Mouse (Mus musculus) B cell, adult 2 months (primary cell): ENCODE measurements around the gene Hoxb9.
A peak's percentile ranks its signal among the peaks of the same experiment; 100 is the strongest.

ENCODE experiments used
- DNase-seq, 2 experiments: peaks; one replicate each; pipeline ENCODE4 v3.0.0; 2022

Gene Hoxb9

DNA sequence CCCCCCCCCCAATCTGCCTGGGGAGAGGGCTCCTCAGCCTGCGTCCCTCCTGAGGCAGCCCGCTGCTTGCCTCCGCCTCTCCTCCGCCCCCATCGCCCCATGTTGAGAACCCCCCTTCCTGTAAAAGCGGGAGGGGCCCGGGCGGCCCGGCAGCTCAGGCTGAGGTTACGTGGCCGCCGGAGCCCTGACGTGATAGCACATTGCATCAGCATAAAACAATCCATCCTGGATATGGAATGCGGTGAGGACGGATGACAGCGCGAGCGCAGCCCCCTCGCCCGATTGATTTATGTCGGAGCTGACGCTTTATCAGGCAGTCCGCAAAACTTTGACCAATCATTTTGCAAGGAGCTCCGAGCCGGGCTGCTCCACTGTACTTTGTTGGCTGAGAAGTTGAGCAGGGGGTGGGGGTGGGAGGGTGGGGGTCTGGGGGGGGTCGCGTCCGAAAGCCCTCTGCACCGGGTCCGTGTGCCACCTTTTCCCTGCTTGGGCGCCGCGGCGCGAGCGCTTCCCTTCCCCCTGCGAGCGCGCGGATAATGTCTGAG, at the start of gene Hoxb9:
Hoxb9 (plus strand) TSS at position 462 of the 545 bp plus-strand sequence.
- no peak for DNase-seq

DNA sequence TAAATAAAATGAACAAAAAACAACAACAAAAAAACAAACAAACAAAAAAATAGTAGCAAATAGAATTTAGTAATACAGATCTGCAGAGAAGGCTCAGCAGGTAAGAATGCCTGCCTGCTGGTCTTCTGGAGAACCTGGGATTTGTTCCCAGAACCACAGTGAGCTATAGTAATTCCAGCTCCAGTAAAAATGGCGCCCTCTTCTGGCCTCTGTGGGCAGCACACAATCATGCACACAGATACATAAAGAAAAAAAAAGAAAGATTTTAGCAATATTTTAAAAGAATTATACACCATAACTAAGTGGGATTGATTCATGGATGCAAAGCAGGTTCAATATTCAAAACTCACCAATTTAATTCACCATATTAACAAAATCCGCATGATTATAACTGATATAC, 47.4 kb upstream of the Hoxb9 start:
- no peak for DNase-seq

DNA sequence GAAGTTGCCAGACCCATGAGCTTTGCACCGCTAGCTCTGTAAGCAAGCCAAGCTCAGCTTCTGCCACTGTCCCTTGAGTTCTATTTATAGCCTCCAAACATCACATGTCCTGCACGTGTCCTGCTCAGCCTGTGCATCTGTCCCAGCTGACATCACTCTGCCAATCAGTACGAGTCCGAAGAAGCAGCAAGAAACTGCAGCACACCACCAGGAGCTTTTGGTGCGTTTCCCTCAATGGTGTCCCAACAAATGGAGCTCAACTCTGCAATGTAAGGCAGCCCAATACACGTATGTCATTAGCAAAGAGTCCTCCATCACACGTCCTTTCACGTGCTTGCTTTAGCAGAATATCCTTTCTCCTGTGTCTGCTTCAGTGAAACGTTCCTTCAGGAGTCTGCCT, 43.6 kb upstream of the Hoxb9 start:
- DNase-seq: no peak

DNA sequence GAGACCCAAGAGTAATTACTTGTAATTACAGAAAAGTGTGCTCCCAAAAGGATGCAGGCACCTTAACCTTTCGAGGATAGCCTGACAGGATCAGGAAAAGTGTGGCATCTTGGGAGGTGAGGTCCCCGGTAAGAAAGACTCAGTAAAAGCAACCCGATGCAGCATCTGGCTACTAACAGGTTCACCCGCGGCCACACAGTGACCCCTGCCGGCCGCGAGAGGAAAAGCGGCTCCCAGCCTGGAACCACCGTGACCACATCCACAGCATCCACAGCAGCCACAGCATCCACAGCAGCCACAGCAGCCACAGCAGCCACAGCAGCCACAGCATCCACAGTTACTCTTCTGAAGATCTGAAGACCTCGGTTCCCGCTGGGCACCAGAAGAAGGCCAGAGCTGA, 36.4 kb upstream of the Hoxb9 start:
- peak; percentile 66 to 69 for DNase-seq

DNA sequence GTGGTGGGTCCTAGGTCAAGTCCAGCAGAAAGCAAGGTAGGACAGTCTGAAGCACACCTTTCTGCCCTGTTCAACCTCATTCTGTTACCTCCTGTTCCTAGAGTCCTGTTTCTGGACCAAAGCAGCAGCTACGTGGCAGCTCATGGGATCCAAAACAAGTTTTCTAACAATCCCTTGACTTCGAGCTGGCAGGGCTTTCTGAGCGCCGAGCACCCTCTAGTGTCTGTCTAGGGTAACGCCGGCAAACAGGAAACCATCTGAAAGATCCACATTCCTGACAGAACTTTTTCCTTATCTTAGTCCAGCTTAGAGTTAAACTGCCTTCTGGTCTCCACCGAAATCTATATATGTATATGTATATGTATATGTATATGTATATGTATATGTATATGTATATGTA, 31.0 kb upstream of the Hoxb9 start:
- peak; percentile 47 to 54 for DNase-seq

DNA sequence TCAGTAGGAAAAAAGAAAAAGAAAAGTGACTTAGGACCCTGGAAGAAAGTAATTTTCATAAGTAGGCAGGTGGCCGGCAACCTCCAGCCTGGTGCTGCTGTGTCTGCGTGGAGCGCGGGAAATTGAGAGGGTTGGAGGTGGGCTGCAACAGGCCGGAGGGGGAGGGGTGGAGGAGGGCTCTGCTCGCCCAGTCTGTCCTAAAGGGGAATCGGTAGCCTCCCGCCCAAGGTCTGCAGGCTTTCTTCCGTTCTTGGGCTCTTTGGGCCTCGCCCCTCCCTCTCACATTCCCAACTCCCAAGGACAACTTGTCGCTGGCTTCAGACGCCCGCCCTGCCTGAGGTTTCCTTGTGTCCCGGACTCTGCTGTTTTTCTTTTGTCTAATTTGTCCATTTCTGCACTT, 20.4 kb upstream of the Hoxb9 start:
- DNase-seq: no peak

DNA sequence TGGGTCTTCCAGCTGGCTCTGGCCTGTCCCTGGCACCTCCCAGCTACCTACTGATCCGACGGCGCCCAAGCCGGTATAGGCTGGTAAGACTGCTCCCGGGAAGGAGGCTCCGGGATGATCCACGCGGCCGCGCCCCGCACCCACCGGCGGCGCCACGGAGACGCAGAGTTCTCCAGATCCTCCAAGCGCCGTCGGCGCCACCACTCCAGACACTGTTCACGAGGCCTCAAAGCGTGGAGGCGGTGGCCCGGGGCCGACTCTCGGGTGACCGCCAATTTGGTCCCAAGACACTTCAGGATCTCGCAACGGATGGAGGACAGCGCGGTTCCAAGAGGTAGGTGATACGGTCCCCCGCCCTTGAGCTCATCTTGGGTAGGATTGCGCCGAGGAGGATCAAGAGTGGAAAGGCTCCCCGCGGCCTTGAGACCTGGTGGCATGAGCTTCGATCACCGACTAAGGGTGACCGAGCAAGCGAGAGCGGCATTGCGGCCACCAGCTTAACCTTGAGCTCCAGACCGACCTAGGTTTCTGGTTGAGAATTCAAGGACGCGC, 19.7 kb upstream of the Hoxb9 start:
- DNase-seq: no peak

DNA sequence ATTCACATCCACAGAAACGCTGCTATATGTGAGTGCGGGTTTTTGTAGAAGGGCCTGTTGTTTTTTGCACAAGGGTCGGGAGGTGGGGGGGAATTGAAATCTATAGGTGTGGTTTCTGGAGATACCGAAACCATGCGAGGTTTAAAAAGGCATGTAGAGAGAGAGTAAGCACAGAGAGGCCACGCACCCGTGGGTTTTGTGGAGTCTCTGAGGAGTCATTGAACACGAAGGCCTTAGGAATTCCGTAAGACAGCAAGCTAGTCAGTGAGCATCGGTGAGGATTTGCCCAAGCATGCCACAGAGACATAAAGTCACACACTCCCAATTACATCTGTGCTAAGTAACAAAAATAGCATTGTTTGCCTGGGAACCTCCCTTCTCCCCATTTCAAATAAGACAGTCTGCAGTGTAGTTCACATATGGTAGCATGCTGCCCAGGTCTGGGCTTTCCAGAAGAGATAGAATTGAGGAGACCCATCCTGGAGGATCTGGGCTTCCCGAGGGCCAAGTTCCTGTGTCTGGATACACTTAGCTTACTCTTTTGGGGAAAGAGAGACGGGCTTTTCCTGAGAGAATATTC, 18.6 kb upstream of the Hoxb9 start:
- no peak for DNase-seq

DNA sequence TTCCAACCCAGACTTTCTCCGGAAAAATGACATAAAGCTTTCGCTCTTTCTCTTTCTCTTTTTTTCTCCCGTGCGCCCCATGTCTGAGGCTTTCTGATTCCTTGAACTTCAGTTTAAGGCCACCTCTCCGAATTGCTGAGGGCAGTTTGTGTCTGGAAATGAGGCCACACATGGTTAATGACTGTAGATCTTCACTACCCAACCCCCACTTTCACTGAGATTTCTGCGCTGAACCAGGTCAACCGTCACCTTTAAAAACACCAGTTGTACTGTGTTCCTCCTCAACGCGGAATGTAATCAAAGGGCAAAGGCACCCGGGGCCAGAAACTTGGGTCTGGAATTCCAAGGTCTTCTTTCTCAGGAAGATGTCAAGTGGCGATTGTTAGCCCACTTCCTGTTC, 17.0 kb upstream of the Hoxb9 start:
- no peak for DNase-seq

DNA sequence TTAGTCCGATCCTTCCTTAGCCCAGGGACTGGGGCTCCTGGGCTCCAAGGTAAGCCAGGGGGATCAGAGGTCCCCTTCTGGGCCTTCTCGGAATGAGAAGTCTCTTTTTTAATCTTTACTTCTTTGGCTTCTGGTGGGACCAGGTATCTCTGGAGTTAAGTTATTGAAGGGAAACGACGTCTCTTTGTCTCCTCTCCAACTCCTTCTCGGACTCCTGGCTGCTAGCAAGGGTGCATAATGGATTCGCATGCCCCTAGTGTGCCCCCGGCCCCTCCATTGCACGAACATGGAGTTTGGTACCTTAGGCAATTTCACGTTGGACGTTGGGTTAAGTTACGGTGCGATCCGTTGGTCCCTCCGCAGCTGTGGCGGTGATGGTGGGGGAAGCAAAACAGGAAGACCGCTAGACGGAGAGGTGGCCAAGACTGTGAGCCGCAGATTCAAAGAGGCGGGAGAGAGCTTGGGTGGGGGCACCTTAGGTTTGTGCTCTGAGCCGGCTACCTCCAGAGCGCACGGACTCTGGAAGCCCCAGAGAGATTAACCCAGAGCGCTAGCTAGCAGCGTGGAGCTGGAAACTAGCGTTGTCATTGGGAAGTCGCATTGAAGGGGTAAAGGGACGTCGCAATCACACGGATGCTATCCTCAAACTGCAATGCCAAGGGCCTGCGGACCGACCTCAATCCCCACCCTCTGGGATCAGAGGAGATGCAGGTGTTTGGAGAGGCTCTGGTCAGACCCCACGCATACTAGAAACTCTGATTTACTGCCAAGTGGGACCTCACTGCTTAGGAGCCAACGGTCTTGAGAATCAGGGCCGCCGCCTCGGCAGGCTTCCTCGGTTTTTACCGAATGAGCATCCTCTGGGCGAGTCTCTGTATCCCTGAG, 15.9 kb upstream of the Hoxb9 start:
- DNase-seq: no peak

DNA sequence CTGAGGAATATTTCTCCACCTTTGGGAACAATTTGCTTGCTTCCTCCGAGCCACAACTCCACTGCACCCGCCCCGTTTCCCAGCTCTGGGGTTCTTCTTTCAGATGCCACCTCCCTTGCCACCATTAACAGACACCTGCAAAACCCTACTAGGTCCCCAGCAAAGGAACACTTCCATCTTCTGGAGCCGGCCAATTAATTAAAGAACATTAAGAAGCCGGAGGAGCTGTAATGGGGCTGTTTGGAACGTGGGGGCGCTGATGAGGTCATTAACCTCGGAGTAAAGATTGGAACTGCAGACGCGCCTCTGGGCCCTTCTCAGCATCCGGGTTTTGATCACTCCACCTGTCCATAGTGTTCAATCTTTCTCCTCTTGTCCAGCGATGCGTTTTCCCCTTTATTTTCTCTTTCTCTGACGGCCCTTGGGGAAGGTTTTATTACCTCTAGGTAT, 15.2 kb upstream of the Hoxb9 start:
- no peak for DNase-seq

DNA sequence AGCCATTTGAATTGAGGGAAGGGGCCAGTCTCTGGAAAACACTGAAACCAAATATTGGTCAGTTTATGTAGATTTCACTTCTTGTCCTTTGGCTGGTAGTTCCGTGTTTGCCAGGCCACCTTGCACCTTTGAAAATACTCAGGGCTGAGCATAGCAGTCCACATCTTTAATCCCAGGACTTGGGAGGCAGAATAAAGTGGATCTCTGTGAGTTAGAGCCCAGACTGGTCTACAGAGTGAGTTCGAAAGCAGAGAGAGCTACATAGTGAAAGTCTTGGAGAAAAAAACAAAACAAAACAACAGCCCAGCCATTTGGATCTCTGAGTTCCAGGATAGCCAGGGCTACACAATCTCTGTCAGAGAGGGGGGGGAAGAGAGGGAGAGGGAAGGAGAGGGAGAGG, 14.1 kb upstream of the Hoxb9 start:
- no peak for DNase-seq

DNA sequence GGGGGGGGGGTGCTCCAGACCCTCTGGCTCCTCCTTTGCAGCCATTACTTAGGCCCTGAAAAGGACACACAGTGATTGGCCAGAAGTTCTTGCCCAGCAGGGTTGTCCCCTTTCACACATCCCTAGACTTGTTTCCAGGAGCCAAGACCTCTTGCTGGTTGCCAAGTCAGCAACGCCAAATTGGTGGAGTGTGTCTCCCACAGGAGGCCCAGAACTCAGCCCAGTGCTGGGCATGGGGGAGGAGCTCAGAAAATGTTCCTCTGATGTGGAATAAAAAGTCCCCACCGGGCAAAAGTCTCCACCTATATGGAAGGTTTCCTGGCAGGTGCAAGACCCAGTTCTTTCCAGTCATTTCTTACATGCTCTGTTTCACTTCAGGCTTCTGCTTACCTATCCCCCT, 12.2 kb upstream of the Hoxb9 start:
- no peak for DNase-seq

DNA sequence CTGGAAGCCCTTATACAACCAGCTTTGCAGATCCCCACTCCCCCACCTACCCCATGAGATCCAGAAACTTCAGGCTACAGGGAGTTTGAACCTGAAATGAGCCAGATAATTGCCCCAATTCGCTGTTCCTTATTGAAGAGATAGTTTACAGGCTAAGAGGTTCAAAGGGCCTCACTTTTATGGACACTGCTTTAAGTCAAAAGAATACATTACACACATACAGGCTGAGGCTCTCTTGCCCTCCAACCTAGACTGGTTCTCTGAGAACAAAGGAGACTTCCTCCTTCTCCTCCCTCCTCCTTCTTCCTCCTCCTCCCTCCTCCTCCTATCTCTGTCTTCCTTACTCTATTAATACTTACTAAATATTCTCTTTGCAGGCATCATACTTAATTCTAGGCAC, 11.7 kb upstream of the Hoxb9 start:
- no peak for DNase-seq

DNA sequence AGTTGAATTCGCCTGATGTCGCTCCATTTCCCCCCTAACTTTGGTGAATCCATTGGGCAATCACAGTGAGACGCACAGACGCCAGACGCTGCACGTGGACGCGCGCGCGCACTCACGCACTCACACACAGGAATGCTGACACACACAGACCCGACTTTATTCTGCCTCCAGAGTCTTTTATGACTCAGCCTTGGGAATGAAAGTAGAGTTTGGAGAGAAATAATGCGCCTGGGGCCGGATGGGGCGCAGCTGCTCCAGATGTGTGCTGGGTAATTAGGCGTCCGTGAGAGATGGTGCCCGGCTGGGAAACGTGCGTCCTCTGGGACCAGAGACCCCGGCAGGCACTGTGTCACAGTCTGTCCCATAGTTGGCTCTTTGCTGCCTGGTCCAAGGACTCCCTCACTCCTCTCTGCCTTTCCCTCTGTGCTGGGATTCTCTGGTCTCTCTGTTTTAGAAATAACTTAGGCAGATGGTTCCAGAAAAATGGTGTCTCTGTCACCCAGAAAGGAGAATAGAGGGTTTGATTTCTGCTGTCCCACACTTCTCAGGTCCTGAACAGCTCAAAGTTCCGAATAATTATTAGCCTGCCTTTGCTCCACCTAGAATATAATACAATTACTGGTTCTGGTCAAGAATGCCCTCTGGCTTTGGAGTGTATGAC, 10.8 kb upstream of the Hoxb9 start:
- no peak for DNase-seq

DNA sequence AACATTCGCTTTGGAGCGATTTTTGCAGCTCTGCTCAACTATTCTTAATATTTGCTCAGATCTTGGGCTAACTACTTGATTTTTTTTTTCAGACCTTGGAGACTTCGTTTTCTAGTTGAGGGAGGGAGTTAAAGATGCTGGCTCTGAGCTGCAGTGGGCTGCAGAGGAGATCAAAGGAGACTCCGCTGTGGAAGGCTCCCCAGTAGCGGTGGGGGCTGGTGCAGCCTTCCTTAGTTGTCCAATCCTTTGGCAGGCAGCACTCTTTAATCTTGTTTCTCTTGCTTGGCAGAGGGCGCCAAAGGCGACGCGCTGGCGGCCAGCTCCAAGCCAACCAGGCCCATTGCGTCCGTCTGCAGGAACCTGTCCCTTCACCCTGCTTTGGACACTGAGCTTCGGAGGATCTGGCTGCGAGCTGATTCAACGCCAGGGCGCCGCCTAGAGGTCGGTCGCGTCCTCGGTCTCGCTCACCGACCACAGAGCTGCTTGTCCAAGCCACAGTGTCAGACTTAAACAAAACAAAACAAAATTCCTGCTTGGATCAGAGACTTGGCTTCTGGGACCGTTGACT, 9.8 kb upstream of the Hoxb9 start:
- peak; percentile 59 to 63 for DNase-seq

DNA sequence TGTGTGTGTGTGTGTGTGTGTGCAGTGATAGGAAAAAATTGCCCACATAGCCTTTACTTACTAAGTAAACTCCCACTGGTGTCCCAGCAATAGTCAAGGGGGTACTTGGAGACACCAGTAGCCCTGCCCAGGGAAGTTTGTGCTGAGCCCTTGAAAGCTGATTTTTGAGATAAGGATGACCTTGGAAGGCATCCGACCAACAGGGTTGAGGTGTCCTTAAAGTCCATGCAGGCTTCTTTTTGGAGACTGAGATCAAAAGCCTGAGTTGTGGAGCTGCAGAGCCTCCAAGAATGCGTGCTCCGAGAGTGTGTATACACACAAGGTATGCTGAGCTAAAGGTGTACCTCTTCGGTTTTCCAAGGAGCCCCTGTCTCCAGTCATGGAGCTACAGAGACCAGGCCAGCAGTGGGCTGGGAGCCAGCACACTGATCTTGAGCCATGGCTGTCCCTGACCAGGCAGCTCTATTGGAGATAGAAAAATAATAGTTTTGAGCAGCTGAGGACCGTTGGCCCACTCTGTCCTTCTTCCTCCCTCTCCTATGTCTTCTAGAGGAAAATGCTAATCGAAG, 8.9 kb upstream of the Hoxb9 start:
- no peak for DNase-seq

DNA sequence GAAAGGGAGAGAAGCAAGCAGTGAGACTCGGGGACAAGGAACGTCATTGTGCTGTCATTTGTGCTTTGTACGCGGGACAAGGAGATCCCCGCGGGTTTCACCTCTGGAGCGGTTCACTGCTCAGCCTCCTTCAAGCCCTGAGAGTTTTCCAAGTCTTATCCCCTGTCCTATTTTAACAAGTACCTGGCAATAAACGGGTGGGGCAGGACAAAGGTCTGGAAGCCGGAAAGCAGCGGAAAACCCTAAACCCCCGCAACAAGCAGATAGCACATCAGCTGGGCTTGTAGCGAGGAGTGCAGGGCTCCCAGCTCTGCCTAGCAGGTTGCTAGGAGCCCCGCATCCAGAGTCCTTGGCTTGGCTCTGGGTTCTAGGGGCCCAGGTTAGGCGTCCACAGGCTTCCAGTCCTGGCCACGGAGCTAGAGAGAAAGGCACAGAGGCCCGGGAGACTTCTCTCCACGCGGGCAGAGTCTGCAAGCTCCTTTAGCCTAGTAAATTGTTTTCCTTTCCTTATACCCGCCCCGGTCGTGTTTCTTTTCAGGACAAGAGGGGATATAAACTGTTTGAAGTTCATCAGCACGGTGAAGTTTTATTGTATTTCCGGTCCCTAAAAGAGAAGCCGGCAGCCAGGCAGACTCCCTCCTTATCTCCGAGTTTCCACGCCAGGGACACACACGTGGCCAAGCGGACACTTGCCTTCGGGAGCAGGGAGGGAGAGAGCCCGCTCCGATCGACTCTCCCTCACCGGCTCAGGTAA, 7.4 kb upstream of the Hoxb9 start:
- DNase-seq: no peak

DNA sequence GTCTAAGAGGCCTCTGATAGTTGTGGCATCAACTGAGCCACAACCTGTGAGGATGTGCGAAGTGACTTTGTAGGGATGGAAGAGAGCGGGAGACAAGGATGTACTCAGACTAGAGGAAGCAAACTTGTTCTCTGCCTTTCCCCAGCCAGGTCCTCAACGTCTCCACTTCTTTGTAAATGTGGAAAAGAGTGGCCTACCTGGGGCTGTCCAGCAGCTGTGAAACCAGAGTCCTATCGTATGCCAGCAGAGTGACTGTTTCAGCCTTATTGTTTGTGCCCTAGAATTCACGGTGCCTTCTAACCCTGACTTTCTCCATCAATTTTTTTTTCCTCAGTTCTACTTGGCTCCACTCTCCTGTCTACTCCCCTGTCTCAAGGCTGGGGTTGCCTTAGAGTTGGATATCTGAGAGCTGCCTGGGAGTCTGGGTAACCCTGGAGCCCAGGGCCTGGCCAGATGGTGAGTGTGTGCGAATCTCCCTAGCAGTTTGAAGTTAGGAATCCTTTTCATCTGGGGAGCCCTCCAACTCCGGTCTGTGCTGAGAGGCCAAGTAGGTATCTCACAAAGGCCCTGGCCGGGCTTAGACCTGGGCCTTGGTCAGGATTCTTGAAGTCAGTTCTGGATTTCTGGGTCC, 6.8 kb upstream of the Hoxb9 start:
- DNase-seq: no peak

DNA sequence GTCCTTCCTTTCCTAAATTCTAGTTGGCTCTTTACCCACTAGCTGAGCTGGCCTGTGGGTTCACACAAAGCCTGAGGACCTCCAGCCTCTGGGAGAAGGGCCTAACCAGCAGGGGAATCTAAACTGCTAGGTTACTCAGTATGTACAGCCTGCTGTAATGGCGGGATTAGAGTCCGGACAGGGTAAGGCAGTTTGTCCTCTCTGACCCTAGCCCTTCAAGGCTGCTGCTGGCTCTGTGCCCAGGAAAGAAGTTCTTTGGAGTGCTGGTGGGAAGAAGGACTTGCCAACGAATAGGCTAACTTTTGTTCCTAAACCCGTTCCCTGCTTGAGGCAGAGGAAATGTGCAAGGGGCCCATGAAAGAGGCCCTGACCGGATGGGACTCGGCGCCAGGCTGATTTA, 5.3 kb upstream of the Hoxb9 start:
- DNase-seq: no peak
